Mouse (Mus musculus) bone marrow, adult 2 months (tissue): ENCODE results near the gene Sec24a.

ENCODE experiments used
- CTCF ChIP-seq: fragments of 200-500 bp; IDR thresholded peaks from 2 replicates; pipeline ENCODE4 v1.5.1; 2011; ENCODE audit warnings: low read length, control low read depth; ENCODE audit not compliant: control insufficient read depth, insufficient read depth
- POLR2A ChIP-seq: fragments of 200-500 bp; IDR thresholded peaks from 2 replicates; pipeline ENCODE4 v1.6.1; 2011; ENCODE audit warnings: low read depth, mild to moderate bottlenecking, control low read depth, low read length, borderline replicate concordance; ENCODE audit not compliant: control insufficient read depth

- no peak for TF ChIP-seq POLR2A
- TF ChIP-seq CTCF: no peak
These were observed 57.0 kb downstream of the Sec24a start for GRCm38 (mm10) chr11:51706451-51706850.
